Mouse (Mus musculus): ENCODE results near the gene Ly6g5b. TPM values are rescaled to one million over a fixed set of nuclear protein-coding genes. Genes with fewer than 3 reads are reported as not detected.

The Ly6g5b gene
- polyA plus RNA-seq, 1 experiment, result not detected

DNA sequence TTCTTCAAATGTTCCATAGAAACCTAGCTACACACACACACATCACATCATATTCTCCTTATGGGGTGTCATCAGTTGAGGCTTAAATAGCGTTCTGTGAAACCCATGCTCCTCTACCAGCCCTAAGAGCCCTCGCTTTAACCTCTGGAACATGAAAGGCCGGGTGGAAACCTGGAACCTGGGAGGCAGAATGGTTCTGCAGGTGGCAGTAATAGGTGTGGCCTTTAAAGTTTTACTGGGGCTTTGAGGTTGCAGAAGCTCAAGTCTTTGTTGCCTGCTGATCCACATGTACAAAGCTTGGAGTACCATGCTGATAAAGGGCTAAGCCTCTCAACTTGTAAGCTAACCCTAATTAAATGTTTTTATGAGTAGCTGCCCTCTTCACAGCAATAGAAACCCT lies 32.1 kb upstream of the Ly6g5b start:
- Histone ChIP-seq H3K4me1 (ENCODE audit: control insufficient read depth, insufficient read depth, low read length) (no peaks in the 10 kb centered on the region), H3K27ac (ENCODE audit: insufficient read depth, low read depth, low read length) (no peak overlapping the region), H3K4me3 (ENCODE audit: insufficient read depth, low read depth, low read length) (no peak overlapping the region)
- no peak for TF ChIP-seq POLR2A (IDR thresholded peaks at IDR 0.05; ENCODE audit: insufficient read depth, low read depth, low read length)
- TF ChIP-seq CTCF (IDR thresholded peaks at IDR 0.05; ENCODE audit: insufficient read depth, low read depth, low read length), result no peak
- WGBS, result 54% methylated on average over 3 of the region's 3 CpGs

DNA sequence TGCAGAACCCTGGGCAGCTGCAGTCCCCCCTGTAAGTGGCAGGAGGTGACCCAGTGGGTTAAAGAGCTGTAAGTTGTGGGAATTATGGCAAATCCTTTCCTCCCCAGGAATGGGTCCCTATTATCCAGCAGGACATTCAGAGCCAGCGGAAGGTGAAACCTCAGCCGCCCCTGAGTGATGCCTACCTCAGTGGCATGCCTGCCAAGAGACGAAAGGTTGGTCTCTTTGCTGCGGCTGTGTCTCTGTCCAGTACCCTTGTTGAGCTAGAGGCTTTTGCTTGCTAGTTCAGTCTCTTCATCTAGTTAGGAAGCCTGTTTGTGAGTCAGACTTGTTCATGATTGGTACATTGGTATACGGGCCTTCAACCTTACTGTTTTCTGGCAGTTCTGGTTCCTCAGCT lies 30.9 kb upstream of the Ly6g5b start:
- Histone ChIP-seq H3K27ac (ENCODE audit: insufficient read depth, low read depth, low read length) (no peak overlapping the region), H3K4me1 (ENCODE audit: control insufficient read depth, insufficient read depth, low read length) (no peaks in the 10 kb centered on the region), H3K4me3 (ENCODE audit: insufficient read depth, low read depth, low read length) (no peak overlapping the region)
- TF ChIP-seq CTCF (IDR thresholded peaks at IDR 0.05; ENCODE audit: insufficient read depth, low read depth, low read length) (no peak), POLR2A (IDR thresholded peaks at IDR 0.05; ENCODE audit: insufficient read depth, low read depth, low read length) (no peak)
- WGBS, result 73% methylated on average over 5 of the region's 5 CpGs

DNA sequence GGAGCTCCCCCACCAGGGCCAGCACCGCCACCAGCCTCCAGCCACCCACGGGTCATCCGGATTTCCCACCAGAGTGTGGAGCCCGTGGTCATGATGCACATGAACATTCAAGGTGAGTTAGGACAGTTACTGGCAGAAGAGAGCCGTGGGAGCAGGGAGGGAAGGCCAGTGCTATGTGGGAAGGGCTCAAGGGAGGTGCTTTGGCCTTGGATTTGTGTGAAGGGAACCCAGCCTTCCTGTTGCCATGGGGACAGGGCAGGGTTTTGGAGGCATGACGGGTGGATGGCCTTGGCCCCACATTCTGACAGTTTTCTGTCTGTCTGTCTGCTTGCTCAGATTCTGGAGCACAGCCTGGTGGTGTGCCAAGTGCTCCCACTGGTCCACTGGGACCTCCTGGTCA lies 26.7 kb upstream of the Ly6g5b start:
- TF ChIP-seq POLR2A (IDR thresholded peaks at IDR 0.05; ENCODE audit: insufficient read depth, low read depth, low read length), result no peak
- TF ChIP-seq CTCF (IDR thresholded peaks at IDR 0.05; ENCODE audit: insufficient read depth, low read depth, low read length), result no peak
- Histone ChIP-seq H3K4me1 (ENCODE audit: control insufficient read depth, insufficient read depth, low read length) (peaks cover 2% of the 10 kb centered on the region), H3K4me3 (ENCODE audit: insufficient read depth, low read depth, low read length) (no peak overlapping the region), H3K27ac (ENCODE audit: insufficient read depth, low read depth, low read length) (no peak overlapping the region)
- WGBS, result 84% methylated on average over 6 of the region's 6 CpGs

DNA sequence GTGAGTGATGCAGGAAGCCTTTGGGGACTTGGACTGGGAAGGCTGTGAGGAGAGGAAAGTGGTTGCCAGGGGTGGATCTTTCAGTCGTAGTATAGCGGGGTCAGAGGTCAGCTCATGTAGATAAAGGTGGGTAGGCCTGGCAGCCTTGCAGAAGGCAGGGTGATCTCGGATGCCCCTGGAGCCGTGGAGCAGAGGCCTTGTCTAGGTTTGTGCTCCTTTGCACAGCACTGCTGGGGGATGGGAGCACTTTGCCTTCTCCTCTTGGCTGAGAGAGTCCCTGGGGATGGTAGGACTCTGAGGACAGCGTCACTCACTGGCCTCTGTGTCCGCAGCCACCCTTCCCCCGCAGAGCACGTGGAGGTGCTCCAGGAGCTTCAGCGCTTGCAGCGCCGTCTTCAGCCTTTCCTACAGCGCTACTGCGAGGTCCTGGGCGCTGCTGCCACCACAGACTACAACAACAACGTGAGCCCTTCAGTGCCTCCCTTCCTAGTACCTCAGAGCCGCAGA lies 25.3 kb upstream of the Ly6g5b start:
- no peak for TF ChIP-seq CTCF (IDR thresholded peaks at IDR 0.05; ENCODE audit: insufficient read depth, low read depth, low read length)
- TF ChIP-seq POLR2A (IDR thresholded peaks at IDR 0.05; ENCODE audit: insufficient read depth, low read depth, low read length), result no peak

DNA sequence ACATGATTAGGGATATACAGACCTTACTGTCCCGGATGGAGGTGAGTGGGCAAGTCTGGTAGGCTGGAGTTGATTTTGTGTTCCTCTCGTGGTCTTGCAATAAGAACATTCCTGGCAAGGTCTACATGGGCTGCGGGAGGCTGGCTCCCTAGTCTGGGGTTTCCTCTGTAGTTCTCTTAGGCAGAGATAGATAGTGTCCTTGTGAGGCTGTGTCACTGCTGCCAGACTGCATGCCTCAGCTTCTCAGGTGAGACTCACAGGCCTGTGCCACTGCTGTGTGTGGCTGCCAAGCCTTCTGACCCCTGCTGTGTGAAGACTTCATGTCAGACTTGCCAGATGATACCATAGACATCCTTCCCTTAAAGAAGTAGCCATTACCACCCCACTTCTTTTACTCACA lies 24.0 kb upstream of the Ly6g5b start:
- TF ChIP-seq CTCF (IDR thresholded peaks at IDR 0.05; ENCODE audit: insufficient read depth, low read depth, low read length) (no peak), POLR2A (IDR thresholded peaks at IDR 0.05; ENCODE audit: insufficient read depth, low read depth, low read length) (no peak)
- no peak overlapping the region for H3K27ac ChIP-seq (ENCODE audit: insufficient read depth, low read depth, low read length)
- peaks cover 2% of the 10 kb centered on the region for H3K4me1 ChIP-seq (ENCODE audit: control insufficient read depth, insufficient read depth, low read length)
- WGBS, result 94% methylated on average over 3 of the region's 3 CpGs
- H3K4me3 ChIP-seq (ENCODE audit: insufficient read depth, low read depth, low read length), result no peak overlapping the region

More for the DNA sequence above, 25.3 kb upstream of the Ly6g5b start:
- no peak overlapping the region for H3K4me3 ChIP-seq (ENCODE audit: insufficient read depth, low read depth, low read length)
- peaks cover 2% of the 10 kb centered on the region for H3K4me1 ChIP-seq (ENCODE audit: control insufficient read depth, insufficient read depth, low read length)
- no peak overlapping the region for H3K27ac ChIP-seq (ENCODE audit: insufficient read depth, low read depth, low read length)
- WGBS, result 80% methylated on average over 16 of the region's 16 CpGs

GRCm38 (mm10) chr17:35135591-35136320 lies 20.5 kb upstream of the Ly6g5b start:
- WGBS, result under 1% methylated on average over 43 of the region's 43 CpGs

GRCm38 (mm10) chr17:35134801-35135590 lies 19.8 kb upstream of the Ly6g5b start, which contains the start of gene Bag6:
Bag6 (plus strand) TSS chr17:35135178.
- peak; percentile 39; the same call in 1 of the 2 replicates for TF ChIP-seq POLR2A (IDR thresholded peaks at IDR 0.05; ENCODE audit: insufficient read depth, low read depth, low read length)
- TF ChIP-seq CTCF (IDR thresholded peaks at IDR 0.05; ENCODE audit: insufficient read depth, low read depth, low read length), result no peak
- under 1% methylated on average over 66 of the region's 66 CpGs for WGBS

More at GRCm38 (mm10) chr17:35135591-35136320, 20.5 kb upstream of the Ly6g5b start:
- no peak for TF ChIP-seq CTCF (IDR thresholded peaks at IDR 0.05; ENCODE audit: insufficient read depth, low read depth, low read length)
- TF ChIP-seq POLR2A (IDR thresholded peaks at IDR 0.05; ENCODE audit: insufficient read depth, low read depth, low read length), result no peak
- peaks cover 2% of the 10 kb centered on the region for H3K4me1 ChIP-seq (ENCODE audit: control insufficient read depth, insufficient read depth, low read length)
- H3K27ac ChIP-seq (ENCODE audit: insufficient read depth, low read depth, low read length), result peak overlapping the region; percentile 83
- H3K4me3 ChIP-seq (ENCODE audit: insufficient read depth, low read depth, low read length), result peak overlapping the region; percentile 81

GRCm38 (mm10) chr17:35133517-35133916 lies 18.3 kb upstream of the Ly6g5b start:
- Histone ChIP-seq H3K4me3 (ENCODE audit: insufficient read depth, low read depth, low read length) (no peak overlapping the region), H3K4me1 (ENCODE audit: control insufficient read depth, insufficient read depth, low read length) (peaks cover 3% of the 10 kb centered on the region), H3K27ac (ENCODE audit: insufficient read depth, low read depth, low read length) (no peak overlapping the region)
- 91% methylated on average over 7 of the region's 7 CpGs for WGBS
- TF ChIP-seq CTCF (IDR thresholded peaks at IDR 0.05; ENCODE audit: insufficient read depth, low read depth, low read length), result no peak
- no peak for TF ChIP-seq POLR2A (IDR thresholded peaks at IDR 0.05; ENCODE audit: insufficient read depth, low read depth, low read length)

More at GRCm38 (mm10) chr17:35134801-35135590, 19.8 kb upstream of the Ly6g5b start, which contains the start of gene Bag6:
- H3K4me1 ChIP-seq (ENCODE audit: control insufficient read depth, insufficient read depth, low read length), result peaks cover 2% of the 10 kb centered on the region
- peak within 1 kb of the TSS; percentile 83 for H3K27ac ChIP-seq (ENCODE audit: insufficient read depth, low read depth, low read length)
- H3K4me3 ChIP-seq (ENCODE audit: insufficient read depth, low read depth, low read length), result peak within 1 kb of the TSS; percentile 81

- no peak overlapping the region for H3K4me3 ChIP-seq (ENCODE audit: insufficient read depth, low read depth, low read length)
- 65% methylated on average over 3 of the region's 3 CpGs for WGBS
- H3K4me1 ChIP-seq (ENCODE audit: control insufficient read depth, insufficient read depth, low read length), result peaks cover 12% of the 10 kb centered on the region
- H3K27ac ChIP-seq (ENCODE audit: insufficient read depth, low read depth, low read length), result no peak overlapping the region
- TF ChIP-seq POLR2A (IDR thresholded peaks at IDR 0.05; ENCODE audit: insufficient read depth, low read depth, low read length) (no peak), CTCF (IDR thresholded peaks at IDR 0.05; ENCODE audit: insufficient read depth, low read depth, low read length) (no peak)
These were observed 16.9 kb upstream of the Ly6g5b start for GRCm38 (mm10) chr17:35132174-35132560.

All from olfactory bulb, adult 2 months (tissue).